Mouse (Mus musculus): ENCODE data around the gene Smpd3.

DNA sequence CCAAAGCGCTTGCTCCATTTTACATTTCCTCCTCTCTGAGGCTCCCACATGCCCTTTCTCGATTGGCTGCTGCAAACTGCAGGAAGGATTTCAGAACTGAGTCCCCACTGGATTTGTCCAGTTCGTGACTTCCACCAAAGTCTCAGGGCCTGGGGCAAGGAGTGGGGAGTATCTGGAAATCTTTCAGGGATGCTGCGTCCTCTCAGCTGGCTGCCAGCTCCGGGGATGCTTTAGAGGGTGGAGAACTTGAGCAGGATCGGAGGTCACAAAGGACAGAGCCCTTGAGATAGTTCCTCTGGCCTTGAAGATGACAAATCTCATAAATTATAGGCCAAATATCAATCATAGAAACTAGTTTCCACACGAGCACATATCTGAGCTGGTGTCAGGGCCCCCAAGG, 38.2 kb upstream of the Smpd3 start:
- TF ChIP-seq CTCF (IDR thresholded peaks at IDR 0.05; ENCODE audit: extremely low read depth, insufficient read depth, low read length) (no peak), POLR2A (IDR thresholded peaks at IDR 0.05; ENCODE audit: extremely low read depth, insufficient read depth, low read length) (no peak)

Data from cortical plate, adult 2 months (tissue).